Mouse (Mus musculus) heart, postnatal 14 days (tissue): ENCODE data around the gene Fhod1. TPM values are rescaled to one million over a fixed set of nuclear protein-coding genes. Genes with fewer than 3 reads are reported as not detected.

Source experiments
- DNase-seq, 2 experiments: peaks; one replicate each; pipeline ENCODE4 v3.0.0; 2021 to 2022
- intact Hi-C: fragments of 180-260 bp; cut with DNase I; formaldehyde crosslinking; loops from one replicate; pipeline ENCODE4 v1.15.1; 2025
- total RNA-seq, 2 experiments: library from RNA; stranded (reverse); gene quantifications; 2 replicates each; pipeline ENCODE4 v1.2.3; 2021

The Fhod1 gene
- total RNA-seq, 2 experiments from 2014 or later, result 9.2 to 9.4 TPM

DNA sequence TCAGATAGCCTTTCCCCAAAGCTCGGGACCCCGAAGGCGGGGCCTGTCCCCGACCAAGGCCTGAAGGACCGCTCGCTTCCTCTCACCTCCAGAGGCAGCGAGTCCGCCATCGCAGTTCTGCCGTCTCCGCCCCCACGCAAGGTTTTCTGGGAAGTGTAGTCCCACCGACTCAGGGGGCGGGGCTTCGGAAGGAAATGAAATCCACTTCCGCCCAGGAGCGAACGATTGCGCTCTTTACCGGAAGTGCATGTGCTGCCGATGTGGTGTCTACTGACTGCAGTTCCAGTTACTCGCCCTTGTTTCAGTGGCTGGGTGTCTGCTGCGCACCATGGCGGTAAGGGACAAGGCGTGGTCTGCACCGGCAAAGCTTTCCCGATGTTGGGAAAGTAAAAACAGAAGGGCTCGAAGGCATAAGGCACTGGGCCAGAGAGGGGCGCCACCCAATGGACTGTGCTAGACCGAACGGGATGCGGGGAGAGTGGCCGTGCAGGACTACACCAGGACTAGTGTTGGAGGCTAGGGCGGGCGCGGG, 21.5 kb downstream of the Fhod1 start, which contains the start of the genes Lrrc29 and Tmem208:
Lrrc29 (minus strand) TSS at position 138 of the 532 bp plus-strand sequence.
Tmem208 (plus strand) TSS at position 214 of the 532 bp plus-strand sequence.
- intact Hi-C loops, result no loop called here
- peak; percentile 96 to 98 for DNase-seq

DNA sequence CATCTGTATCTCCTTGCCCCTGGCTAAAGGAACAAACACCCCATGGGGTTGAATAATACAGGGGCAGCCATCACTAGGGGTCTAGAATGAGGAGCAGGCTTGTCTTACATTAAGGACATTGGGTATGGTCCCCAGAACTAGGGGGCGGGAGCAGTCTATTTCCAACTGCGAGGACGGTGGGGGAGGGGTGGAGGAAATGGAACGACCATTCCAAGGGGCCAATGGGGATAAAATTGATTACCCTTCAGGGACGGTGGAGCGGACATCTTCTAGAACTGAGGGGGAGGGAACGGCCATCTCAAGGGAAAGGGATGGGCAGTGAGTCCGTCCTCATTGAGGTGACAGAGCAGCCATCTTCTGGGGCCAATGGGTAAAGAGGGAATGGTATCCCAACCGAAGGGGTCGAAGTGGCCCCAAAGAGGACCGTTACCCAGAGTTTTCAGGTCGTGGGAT, 22.1 kb downstream of the Fhod1 start:
- intact Hi-C loops, result loop anchor here (2.0 kb wide), 1 partner anchor 27 kb away; no protein-coding TSS in a partner anchor
- no peak for DNase-seq

DNA sequence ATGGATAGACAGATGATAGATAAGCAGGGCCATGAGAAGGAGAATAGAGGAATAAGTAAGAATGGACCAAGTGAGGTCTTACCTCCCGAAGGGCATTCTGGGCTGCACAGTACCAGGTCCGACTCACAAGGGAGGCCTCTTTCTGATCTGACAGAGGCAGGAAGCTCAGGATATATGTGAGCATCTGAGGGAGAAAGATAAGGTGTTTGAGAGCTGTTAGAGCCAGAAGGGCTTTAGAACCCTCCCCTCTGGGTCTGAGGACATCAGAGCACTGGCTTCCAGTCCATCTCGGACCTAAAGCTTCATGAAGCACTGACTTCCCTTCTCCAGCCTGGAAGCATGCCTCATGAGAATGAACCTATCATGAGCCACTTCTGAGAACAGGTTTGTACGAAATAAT, 24.6 kb downstream of the Fhod1 start:
- DNase-seq, result no peak
- intact Hi-C loops, result no loop called here

DNA sequence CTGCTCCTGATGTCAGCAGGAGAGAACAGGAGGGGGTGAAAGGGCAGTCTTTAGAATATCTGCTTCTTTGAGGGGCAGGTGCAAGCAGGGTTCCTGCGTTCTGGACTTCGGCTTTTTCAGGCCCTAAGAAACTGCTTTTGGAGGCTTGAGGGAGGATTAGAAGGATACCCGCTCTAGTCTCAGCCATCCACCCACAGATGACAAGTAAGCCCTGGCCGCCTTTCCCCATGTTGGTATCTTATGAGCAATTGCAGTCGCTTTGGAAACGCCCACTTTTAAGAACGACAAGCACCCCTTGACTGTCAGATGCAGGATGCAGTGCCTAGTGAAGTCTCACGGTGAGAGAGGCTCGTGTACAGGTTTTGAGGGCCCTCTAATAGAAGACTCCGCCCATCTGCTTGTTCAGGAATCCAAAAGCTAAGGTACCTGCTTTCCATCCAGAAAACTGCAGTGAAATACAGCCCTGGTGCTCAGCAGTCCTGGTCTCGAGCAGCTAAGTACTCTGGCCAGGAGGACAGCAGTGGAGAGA, 29.0 kb downstream of the Fhod1 start:
- intact Hi-C loops, result no loop called here
- no peak for DNase-seq

DNA sequence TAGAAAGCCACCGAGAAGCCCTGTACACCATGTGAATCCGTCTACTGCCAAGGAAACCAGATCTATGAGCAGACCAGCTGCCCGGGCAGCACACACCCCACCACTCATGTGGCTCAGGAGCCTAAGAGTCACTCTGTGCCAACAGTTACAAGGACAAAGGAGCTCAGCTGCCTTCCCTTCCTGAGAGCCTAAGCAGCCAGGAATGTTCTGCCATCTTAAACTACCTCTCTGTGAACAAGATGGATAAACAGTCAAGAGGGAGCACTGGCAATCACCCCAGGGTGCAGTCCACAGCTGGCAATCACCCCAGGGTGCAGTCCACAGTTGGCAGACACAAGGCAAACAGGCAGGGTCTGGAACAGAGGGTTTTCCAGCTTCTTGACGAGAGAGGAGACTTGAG, 29.8 kb downstream of the Fhod1 start:
- intact Hi-C loops, result no loop called here
- DNase-seq, result no peak

DNA sequence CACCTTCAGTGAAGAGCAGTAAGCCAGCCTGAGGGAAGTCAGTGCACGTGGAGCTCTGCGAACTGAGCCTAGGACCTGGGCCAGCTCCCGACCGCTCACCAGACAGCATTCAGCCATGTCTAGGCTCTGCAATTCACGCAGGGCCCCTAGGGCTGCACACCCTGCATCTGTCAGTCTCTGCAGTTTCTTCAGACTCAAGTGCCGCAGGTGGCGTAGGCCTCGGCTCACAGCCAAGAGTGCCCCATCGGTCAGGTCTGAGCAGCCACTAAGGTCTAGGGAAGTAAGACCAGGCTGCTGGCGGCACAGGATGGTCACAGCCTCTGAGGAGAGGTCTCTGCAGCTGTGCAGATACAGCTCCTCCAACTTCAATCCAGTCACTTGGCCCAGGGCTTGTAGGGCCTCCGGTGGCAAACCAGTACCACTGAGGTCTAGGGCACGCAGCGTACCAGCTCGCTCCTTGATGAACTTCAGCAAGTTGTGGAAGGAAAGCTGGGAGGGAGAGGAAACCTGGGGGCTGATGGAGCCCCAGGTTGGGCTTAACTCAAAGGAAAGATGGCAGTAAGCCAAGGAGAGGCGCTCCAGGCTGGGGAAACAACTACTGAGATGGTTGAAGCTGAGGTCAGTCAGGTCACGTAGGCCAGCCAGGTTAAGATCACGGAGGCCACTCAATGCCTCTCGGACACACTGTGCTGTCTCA, 32.5 kb downstream of the Fhod1 start:
- no peak for DNase-seq
- intact Hi-C loops, result no loop called here

DNA sequence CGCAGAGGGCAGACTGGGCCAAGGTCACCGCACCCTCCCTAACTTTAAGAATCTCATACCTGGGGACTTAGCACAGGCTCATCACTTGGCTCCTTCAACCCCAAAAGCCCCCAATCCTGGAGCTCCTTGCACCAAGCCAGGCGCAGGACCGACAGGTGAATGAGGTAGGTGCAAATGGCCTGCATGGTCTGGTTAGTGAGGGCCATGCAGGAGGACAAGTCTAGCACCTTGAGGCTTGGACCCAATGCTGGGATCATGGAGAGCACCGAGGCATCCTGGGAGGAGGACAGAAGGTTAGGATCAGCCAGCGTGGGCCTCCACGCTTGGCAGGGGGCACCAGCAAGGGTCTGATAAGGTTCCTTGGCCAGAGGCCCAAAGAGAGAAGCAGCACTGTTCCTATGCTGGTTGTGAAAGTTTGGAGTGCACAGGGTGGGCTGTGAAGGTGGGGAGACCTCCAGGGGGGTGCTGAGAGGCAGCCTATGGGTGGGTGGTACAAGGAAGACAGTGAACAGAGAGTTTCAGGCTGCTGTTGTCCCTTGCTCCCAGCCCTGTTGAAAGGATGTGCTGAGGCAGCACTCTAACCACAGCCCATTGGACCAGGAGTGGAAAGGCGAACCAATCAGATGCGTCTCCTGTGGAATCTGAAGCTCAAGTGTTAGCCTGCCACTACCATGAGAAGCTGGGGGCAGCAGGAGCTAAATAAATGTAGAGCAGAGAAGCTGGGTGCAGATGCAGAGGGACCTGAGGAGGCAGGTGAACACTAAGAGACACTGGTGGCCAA, 33.9 kb downstream of the Fhod1 start:
- intact Hi-C loops, result no loop called here

DNA sequence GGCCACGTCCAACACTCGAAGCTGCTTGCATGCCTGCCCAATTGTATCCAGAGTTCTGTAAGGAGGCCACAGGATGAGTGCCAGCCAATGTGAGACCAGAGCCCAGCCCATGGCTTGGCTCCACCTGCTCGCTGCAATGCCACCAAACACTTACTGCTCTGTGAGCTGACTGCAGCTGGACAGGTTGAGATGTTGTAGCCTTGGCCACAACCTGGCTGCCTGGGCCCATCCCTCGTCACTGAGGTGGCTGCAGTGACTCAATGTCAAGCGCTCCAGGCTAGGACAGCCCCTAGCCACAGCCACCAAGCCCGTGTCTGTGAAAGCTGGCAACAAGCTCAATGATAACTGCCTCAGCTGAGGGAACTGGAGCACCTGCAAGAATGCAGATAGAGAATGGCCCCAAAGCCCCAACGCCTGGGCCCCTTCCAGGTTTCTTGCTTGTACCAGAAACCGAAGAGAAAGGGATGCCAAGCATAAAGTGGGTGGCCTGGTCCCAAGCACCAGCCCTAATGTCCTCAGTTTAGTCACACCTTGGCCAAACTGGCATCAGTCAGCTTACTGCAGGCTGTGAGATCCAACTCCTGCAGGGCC, 34.8 kb downstream of the Fhod1 start:
- intact Hi-C loops, result no loop called here
- peak; percentile 27 to 37 for DNase-seq

More for the DNA sequence above, 33.9 kb downstream of the Fhod1 start:
- DNase-seq, result no peak

DNA sequence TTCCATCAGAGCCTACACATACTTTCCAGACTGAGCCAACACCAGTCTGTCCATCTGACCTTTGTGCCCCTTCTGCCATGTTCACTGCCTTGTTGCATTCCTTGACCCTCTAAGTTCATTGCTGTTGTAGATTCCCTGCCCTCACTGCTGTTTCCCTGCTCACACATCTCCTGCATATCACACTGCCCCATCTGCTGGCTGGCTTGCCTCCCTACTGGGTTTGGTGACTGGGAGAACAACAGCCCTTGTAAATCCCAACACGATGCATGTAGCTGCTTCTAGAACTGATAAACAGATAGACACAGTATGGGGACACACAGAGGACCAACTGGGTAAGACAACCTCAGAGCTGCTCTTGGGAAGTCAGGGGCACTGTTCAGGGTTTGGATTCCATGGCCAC, 36.0 kb downstream of the Fhod1 start:
- DNase-seq, result no peak
- intact Hi-C loops, result no loop called here

DNA sequence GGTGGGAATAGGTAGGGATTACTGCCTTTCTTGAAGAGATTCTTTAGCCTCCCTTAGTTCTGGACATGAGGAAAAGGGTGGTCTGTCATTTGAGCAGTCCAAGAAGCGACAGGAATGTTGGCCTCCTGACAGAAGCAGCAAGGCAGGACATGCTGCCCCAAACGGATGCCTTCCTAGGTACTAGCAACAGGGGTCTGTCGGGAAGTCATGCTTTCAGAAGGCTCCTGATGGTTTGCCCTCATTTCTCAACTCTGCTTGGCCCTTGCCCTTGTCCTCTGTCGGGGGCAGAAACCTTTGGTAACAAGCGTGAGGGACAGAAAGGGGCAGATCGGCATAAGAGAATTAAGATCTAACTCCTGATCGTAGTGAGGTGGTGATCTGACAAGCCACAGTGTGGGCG, 37.6 kb downstream of the Fhod1 start:
- no peak for DNase-seq
- intact Hi-C loops, result no loop called here

DNA sequence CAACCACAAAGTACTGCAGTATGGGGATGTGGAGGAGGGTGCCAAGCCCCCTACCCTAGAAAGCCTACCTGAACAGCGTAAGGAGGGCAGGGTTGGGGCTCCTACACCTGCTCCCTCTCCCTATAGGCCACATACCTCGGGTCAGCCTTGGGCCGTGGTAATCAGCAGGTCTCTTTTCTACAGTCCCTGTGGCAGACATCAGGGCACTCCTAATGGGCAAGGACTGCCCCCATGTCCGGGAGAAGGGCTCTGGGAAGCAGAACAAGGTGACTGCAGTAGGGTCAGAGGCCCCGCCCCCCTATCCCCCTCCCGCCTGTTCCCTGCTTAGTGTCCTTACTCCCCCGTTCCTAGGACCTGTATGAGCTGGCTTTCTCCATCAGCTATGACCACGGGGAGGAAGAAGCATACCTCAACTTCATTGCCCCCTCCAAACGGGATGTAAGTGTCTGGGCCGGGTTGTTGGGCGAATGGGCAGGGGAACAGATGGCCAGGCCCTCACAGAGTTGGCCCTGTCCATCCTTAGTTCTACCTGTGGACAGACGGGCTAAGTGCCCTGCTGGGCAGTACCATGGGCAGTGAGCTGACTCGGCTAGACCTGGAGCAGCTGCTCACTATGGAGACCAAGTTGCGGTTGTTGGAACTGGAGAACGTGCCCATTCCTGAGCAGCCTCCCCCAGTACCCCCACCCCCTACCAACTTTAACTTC, 38.5 kb downstream of the Fhod1 start:
- DNase-seq, result no peak
- intact Hi-C loops, result no loop called here

DNA sequence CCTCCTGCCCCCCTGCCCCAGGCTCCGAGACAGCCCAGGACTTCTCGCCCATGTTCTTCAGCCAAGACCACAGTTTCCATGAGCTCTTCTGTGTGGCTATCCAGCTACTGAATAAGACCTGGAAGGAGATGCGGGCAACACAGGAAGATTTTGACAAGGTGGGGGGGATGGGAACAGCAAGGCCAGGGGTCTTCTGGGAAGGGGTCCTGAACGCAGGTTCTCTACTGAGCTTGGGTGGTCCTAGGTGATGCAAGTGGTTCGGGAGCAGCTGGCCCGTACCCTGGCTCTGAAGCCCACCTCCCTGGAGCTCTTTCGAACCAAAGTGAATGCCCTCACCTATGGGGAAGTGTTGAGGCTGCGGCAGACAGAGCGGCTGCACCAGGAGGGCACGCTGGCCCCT, 39.3 kb downstream of the Fhod1 start:
- no peak for DNase-seq
- intact Hi-C loops, result no loop called here

DNA sequence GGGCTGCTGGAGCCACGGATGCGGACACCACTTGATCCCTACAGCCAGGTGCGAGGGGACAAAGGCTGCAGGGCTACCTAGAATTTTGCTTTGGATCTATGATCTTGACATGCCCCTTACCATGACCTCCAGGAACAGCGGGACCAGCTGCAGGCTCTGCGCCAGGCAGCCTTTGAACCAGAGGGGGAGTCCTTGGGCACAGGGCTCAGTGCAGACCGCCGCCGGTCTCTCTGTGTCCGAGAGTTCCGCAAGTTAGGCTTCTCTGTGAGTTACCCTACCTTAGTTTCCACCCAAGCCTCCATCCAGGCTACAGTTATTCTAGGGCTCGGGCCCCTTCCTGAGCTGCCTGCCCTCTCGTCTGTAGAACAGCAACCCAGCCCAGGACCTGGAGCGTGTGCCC, 40.1 kb downstream of the Fhod1 start:
- intact Hi-C loops, result no loop called here
- DNase-seq, result no peak

DNA sequence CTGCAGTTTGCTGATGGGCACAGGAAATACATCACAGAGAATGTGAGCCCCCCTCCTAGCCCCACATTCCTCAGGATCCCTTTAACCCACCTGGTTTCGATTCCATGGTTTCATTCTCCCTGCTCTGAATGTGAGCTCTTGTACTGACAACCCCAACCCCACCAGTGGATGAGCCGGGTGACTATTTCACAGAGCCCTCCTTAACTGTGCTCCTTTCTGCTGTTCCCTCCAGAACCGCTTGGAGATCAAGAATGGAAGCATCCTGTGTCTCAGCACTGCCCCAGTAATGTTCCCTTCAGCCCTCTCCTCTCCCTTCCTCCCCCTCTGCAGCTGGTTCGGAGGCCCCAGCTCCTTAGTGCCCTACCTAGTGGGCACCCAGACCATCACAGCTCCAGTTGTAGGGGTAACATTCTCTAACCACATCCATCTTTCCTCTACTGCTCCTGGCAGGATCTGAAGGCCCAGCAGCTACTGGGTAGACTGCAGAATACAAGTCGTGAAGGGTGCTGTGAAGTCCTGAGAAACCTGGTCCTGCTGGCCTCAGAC, 41.5 kb downstream of the Fhod1 start:
- DNase-seq, result no peak
- intact Hi-C loops, result no loop called here

DNA sequence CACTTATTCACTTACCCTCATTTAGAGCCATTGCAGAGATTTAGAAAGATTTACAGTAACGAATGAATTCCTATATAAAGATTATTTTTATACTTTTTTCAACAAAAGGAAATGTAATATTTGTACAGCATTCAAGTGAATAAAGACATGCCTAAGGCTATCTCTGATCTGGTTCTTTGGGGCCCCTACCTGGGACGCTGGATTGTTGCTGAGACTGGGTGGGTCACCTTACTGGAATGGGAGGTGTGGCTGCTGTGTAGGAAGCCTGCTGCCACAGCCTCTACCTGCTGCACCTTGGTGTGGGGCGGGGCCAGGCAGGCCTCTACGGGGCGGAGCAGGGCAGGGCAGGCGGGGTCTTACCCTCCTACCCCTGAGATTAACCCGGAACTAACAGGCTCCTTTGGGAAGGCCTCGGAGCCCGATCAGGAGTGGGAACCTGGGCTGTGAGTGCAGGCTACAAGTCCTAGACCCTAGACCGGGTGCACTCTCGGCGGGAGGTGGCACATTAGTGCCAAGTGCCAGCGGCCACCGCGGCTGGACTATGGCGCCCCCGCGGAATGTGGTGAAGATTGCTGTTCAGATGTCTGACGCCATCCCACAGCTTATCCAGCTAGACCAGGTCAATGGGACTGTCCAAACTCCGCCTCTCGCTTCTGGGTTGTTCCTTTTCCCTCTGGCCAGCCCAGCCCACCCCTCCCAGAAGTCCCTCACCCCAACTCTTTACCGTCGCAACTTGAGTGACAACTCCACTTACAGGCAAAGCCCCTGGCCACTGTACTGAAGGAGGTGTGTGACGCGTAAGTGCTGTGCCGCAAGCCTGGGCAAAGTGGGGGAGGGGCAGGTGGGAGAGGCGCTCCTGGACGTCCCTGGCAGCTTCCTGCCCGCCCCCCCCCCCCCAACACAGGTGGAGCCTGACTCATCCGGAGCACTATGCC, 42.3 kb downstream of the Fhod1 start, which contains the start of gene Elmo3:
Elmo3 (plus strand) TSS at position 391 of the 935 bp plus-strand sequence.
- peak; percentile 43 to 55 for DNase-seq
- intact Hi-C loops, result no loop called here

DNA sequence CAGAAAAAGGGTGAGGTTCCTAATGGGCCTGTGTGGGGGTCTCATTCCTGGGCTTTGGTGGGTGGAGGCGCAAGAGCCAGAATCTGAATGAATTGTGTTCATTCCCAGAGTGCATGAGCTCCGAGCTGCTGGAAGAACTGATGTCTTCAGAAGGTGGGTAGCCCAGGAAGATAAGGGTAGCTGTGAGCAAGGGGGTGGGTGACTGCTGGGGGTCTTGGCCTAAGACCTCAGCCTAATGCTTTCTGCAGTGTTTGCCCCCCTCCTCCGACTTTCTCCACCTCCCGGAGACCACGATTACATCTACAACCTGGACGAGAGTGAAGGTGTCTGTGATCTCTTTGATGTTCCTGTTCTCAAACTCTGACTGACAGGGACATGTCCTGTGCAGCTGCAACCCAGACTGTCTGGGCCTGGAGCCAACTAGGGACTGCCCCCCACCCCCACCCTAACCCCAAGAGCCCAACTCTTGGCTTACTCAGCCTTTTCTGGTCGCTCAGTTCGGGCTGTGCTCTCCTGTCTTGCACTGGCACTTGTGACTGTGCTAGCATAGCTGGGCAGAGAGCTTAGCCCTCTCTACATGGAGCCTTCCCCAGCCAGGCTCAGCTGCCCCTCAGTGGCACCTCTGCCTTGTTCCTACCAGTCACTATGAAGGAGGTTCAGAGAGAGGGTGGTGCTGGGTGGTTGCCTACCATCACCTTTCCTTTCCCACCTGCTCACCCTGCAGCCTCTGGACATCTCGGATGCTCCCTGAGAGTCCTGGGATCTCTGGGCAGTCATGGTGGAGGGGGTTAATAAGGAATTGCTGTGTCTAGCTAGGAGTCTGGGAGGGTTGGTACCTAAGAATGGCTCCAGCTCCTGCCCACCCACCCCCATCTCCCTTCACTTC, 43.2 kb downstream of the Fhod1 start:
- no peak for DNase-seq
- intact Hi-C loops, result no loop called here

DNA sequence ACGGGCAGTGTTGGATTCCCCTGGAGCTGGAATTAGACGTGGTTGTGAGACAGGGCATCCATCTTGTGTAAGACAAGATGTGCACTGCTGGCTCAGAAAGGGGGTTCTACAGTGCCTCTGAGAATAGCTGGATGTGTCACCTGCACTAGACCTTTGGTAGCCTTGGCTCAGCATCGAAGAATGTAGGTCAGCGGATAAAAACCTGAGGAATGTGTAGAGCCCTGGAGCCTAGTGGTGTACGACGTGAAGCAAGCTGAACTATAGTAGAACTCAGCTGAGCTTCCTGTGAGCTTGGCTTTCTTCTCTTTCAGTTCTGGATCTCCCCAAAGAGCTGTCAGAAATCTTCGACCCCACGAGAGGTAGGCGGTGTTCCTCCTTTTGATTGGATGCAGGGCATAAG, 43.9 kb downstream of the Fhod1 start:
- intact Hi-C loops, result no loop called here
- DNase-seq, result no peak

DNA sequence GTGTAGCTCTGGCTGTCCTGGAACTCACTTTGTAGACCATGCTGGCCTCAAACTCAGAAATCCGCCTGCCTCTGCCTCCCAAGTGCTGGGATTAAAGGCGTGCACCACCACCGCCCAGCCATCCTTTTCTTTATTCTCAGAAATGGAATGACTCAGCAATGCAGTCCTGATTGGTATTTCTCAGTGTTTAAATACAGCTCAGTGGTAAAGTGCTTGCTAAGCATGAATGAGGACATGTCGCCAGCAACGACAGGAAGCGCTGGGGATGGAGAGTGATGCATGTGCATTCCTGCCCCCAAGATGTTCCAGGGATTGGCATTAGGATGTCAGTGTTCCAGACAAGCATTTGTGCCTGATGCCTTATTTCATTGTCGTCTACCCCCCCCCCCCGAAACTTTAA, 44.4 kb downstream of the Fhod1 start:
- DNase-seq, result no peak
- intact Hi-C loops, result no loop called here
